Mouse (Mus musculus) E14TG2a.4 (cell line): ENCODE measurements around the gene Xylt1.

Experiments used
- H3K27me3 ChIP-seq: 2 replicates; pipeline ENCODE4 v1.6.1; 2014; ENCODE audit warnings: low read length, control low read depth; ENCODE audit not compliant: insufficient read depth
- H3K36me3 ChIP-seq: 2 replicates; pipeline ENCODE4 v1.6.1; 2014; ENCODE audit warnings: low read length, control low read depth; ENCODE audit not compliant: insufficient read depth
- H3K4me1 ChIP-seq: replicated peaks from 2 replicates; pipeline ENCODE4 v1.6.1; 2014; ENCODE audit warnings: low read depth, low read length, control low read depth
- H3K4me3 ChIP-seq: replicated peaks from 2 replicates; pipeline ENCODE4 v1.5.1; 2014; ENCODE audit warnings: mild to moderate bottlenecking, low read length
- H3K9me3 ChIP-seq: 2 replicates; pipeline ENCODE4 v1.6.1; 2014; ENCODE audit warnings: low read length, control low read depth
- CTCF ChIP-seq: conservative IDR thresholded peaks from 2 replicates; pipeline ENCODE4 v1.5.1; 2014; ENCODE audit warnings: low read length
- NANOG ChIP-seq: IDR thresholded peaks from 2 replicates; pipeline ENCODE4 v1.6.1; 2014; ENCODE audit warnings: borderline replicate concordance, low read length, mixed read lengths
- POU5F1 ChIP-seq: IDR thresholded peaks from 2 replicates; pipeline ENCODE4 v1.6.1; 2014; ENCODE audit warnings: low read length, borderline replicate concordance

The Xylt1 gene

DNA sequence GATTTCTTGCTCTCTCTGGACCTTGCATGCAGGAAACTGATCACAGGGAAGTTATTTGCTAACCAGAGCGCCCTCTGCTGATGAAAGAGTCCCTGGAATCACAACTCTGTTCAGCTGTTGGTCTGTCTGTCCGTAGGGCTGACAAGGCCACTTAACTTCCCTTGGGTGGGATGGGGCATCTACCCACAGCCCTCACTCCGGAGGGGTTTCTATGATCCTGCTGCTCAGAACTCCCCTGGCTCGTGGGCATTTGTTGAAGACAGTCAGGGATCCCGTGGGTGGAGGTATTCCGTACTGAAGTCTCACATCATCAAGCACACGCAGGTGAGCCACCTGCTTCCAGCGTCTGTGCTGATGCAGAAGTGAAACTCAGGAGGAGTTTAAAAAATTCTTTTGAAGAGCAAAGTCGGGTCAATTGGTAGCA, 4.9 kb upstream of the Xylt1 start:
- Histone ChIP-seq H3K4me3 (no peak overlapping the region), H3K4me1 (peaks cover 12% of the 10 kb centered on the region), H3K9me3 (no peaks in the 10 kb centered on the region), H3K27me3 (peaks cover 20% of the 10 kb centered on the region), H3K36me3 (no peaks in the 10 kb centered on the region)
- TF ChIP-seq CTCF, result peak; percentile 33; the same call in 1 of the 2 replicates
- no peak for TF ChIP-seq POU5F1
- TF ChIP-seq NANOG, result no peak

DNA sequence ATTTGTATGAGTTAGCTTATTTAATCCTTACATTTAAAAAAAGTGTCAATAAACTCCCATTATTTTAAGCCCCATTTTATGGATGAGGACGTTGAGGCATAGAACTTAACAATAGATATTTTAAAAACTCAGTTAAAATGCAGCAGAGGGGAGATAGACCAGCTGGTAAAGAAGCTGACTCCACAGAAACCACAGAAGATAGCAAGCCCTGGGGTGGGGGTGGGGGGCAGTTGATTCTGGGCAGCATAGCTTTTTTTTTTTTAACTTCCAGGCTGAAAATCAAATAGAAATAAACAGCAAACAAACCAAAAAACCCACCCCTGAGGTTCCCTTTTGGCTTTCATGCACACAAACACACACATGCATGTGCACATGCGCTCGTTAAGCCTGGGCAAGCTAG, 3.6 kb upstream of the Xylt1 start:
- Histone ChIP-seq H3K4me3 (no peak overlapping the region), H3K4me1 (peaks cover 17% of the 10 kb centered on the region), H3K36me3 (no peaks in the 10 kb centered on the region), H3K9me3 (no peaks in the 10 kb centered on the region), H3K27me3 (peaks cover 30% of the 10 kb centered on the region)
- no peak for TF ChIP-seq CTCF
- TF ChIP-seq POU5F1, result no peak
- no peak for TF ChIP-seq NANOG

DNA sequence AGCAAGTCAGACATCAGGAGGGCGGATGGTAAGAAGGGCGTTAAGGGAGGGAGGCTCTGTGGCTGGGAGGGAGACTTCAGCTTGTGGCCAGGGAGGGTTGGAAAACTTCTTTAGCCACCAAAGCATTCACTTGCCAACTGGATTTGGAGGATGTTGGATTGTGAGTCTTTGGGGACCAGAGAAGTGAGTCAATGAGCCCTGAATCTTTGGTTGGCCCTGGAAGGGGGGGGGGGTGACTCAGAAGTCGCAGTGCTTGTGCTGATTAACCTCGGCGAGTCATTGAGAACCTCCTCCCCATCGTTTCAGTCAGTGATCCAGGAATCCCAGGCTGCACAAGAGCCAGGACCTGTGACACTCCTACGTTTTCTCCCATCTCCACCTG, 752 bp upstream of the Xylt1 start:
- peak overlapping the region; percentile 91 for H3K4me3 ChIP-seq
- no peaks in the 10 kb centered on the region for H3K36me3 ChIP-seq
- TF ChIP-seq POU5F1, result no peak
- no peak for TF ChIP-seq NANOG
- TF ChIP-seq CTCF, result no peak
- peaks cover 20% of the 10 kb centered on the region for H3K4me1 ChIP-seq
- no peaks in the 10 kb centered on the region for H3K9me3 ChIP-seq
- H3K27me3 ChIP-seq, result peaks cover 37% of the 10 kb centered on the region

DNA sequence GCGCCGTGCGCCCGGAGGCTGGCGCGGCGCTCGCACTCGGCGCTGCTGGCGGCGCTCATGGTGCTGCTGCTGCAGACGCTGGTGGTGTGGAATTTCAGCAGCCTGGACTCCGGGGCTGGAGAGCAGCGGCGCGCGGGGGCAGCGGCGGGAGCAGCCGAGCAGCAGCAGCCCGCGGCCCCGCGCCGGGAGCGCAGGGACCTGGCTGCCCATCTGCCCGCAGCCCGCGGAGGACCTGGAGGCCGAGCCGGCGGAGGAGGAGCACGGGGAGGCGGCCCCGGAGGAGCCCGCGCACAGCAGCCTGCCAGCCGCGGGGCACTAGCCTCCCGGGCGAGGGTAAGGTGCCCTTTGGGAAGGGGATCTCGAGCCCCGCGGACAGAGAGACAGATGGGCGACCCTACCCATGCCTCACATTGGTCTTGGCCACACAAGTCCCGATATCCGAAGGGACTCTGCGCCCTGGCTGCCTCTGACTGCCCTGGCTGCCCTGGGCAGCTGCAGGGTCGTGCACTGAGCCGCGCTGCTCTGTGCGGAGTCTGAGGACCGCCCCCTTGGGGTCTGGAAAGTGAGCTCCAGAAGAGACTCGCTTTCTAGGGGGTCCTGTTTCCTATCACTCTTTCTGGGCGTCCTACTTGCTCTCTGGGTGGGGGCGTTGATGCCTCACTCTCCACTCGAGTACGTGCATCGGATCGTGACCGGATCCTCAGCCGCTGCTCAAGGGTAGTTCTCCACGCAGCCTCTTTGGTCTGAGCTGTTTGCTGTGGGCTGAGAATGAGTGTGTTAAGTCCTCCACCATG, 606 bp downstream of the Xylt1 start:
- Histone ChIP-seq H3K9me3 (no peaks in the 10 kb centered on the region), H3K4me3 (peak overlapping the region; percentile 91), H3K27me3 (peaks cover 37% of the 10 kb centered on the region), H3K36me3 (no peaks in the 10 kb centered on the region), H3K4me1 (peaks cover 20% of the 10 kb centered on the region)
- TF ChIP-seq CTCF (no peak), POU5F1 (no peak), NANOG (no peak)

DNA sequence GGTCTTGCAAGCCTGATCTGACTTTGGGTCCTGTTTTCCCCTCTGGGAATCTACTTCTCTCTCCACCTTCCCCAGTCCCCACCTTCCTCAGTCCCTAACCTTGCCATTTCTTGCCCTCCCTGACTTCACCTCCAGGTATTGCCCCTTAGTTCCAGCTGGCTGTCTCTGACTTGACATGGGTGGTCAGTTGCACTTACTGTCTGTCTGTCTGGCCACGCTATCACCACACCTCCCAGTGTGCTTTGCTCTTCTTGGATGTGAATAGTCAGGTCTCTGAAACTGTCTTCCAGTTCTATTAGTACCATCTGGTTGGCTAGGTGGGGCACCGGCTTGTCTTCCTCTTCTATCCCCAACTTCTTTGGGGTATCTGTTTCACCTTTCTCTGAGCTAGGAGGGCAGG, 1.2 kb downstream of the Xylt1 start:
- no peaks in the 10 kb centered on the region for H3K36me3 ChIP-seq

DNA sequence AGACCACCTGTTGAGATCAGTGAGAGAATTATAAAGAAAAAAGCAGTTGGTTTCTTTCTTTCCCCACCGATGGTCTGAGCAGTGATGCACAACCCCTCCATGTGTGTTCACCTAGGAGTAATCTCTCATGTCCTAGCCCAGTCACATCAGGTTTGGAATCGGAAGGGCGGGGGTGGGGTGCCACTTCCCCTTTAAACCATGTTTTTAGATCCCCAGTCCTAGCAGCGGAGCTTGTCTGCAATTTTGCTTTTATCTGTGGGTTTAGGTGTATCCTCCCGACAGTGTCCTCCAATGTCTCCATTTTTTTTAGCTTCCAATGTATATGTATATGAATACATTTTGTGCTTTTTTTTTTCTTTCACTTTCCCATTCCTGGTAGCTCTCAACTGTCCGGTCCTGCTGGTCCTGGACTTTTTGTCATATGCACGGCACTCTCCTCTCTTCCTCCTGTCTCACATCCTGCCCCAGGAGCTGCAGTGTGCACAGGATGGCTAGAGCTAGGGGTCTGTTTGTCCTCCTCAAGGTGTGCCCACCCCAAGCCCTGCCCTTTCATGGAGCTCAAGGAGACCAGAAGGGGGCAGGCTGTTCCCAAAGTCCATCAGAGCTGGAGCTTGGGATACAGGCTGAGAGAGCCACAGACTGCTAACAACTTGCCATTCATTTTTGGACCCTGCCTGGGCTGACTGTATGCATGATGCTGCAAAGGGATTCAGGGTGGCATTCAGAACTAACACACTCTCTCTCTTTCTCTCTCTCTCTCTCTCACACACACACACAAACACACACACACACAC, 2.6 kb downstream of the Xylt1 start:
- H3K4me1 ChIP-seq, result peaks cover 20% of the 10 kb centered on the region
- H3K27me3 ChIP-seq, result peaks cover 30% of the 10 kb centered on the region
- no peak overlapping the region for H3K4me3 ChIP-seq
- no peaks in the 10 kb centered on the region for H3K36me3 ChIP-seq
- H3K9me3 ChIP-seq, result no peaks in the 10 kb centered on the region
- 0 out of 2 replicates have a peak, but pooled peaks have one; percentile 11 for TF ChIP-seq CTCF
- no peak for TF ChIP-seq POU5F1

More for the DNA sequence above, 1.2 kb downstream of the Xylt1 start:
- Histone ChIP-seq H3K27me3 (peaks cover 37% of the 10 kb centered on the region), H3K4me1 (peaks cover 20% of the 10 kb centered on the region), H3K9me3 (no peaks in the 10 kb centered on the region), H3K4me3 (peak overlapping the region; percentile 91)
- TF ChIP-seq NANOG, result no peak
- no peak for TF ChIP-seq CTCF
- no peak for TF ChIP-seq POU5F1

DNA sequence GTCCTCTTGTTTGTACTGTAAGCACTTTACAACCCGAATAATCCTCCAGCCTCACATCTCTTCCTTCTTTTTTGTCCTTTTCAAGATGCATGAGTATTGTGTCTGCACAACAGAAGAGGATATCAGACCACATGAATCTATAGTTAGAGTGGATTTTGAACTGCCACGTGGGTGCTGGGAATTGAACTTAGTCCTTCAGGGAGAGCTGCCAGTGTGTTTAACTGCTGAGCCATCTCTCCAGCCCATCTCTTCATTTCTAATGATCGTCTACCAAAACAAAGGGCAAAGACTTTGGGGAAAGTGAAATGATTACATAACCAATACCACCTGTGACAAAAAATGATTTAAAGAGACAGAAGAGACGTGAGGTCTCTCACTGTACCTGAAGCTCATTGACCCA, 5.6 kb downstream of the Xylt1 start:
- Histone ChIP-seq H3K27me3 (peaks cover 16% of the 10 kb centered on the region), H3K4me3 (no peak overlapping the region), H3K36me3 (no peaks in the 10 kb centered on the region), H3K9me3 (no peaks in the 10 kb centered on the region), H3K4me1 (peaks cover 9% of the 10 kb centered on the region)
- TF ChIP-seq NANOG (no peak), POU5F1 (no peak), CTCF (no peak)

DNA sequence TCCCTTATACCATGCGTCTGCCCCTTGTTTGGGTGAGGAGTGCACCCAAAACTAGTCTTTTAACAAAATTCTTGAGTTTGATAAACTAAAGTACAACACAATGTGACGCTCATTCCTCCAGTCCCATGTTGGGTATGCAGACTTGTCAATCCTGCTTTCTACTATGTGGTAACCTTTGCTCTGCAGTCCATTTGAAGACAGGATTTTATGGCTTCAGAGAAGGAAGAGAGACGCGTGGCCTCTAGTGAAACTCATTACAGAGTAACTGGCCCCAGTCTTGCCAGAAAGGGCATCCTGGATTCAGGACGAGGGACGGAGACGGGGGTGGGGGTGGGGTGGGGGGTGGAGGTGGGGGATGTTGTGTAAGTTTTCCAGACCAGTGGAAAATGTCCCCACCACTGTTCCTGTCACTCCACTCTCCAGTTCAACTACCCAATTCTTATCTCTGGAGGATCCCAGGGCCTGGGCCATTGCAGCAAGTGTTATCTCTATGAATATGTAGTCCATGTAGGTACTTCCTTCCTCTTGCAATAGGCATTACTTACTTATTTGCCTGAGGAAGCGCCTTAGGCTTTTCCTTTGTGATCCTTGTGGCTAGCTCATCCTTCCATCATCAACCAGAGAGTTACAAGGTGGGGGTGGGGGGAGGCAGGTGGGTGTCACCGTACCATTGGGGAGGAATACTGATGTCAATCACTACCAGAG, 7.7 kb downstream of the Xylt1 start:
- no peaks in the 10 kb centered on the region for H3K4me1 ChIP-seq
- H3K4me3 ChIP-seq, result no peak overlapping the region
- TF ChIP-seq CTCF (no peak), POU5F1 (no peak), NANOG (no peak)

DNA sequence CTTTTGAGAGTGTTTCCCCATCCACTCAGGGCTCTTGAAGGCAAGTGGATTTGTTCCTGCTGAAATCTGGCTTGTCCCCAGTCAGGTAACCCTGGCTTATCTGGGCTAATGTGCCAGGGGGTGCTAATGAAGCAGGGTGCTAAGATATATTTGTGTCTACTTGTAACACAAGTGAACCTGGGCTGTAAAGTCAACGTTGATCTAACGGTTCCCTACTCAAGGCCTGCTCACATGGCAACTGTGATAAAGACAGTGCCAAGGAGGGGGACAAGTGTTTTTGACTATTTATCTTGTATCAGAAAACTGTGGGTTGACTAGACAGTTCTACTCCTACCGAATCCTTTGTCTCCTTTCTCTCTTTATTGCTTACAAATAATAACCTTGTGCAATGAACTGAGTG, 8.3 kb downstream of the Xylt1 start:
- no peaks in the 10 kb centered on the region for H3K36me3 ChIP-seq
- no peaks in the 10 kb centered on the region for H3K27me3 ChIP-seq
- TF ChIP-seq CTCF (no peak), NANOG (no peak), POU5F1 (no peak)
- H3K9me3 ChIP-seq, result no peaks in the 10 kb centered on the region
- H3K4me3 ChIP-seq, result no peak overlapping the region
- 0 out of 2 replicates have a peak, but pooled peaks cover 2% of the 10 kb centered on the region for H3K4me1 ChIP-seq

More for the DNA sequence above, 7.7 kb downstream of the Xylt1 start:
- Histone ChIP-seq H3K36me3 (no peaks in the 10 kb centered on the region), H3K27me3 (peaks cover 2% of the 10 kb centered on the region), H3K9me3 (no peaks in the 10 kb centered on the region)
